Mouse (Mus musculus) embryonic facial prominence, embryonic 13.5 days (tissue): ENCODE measurements at regions not wholly inside any gene's neighbourhood (a gene's known extent, or its start where the extent isn't known, plus 50 kb on each side); places are given as distances from the start of the nearest gene placed in this dataset.

Experiments used
- ATAC-seq: fragments of 200-750 bp; cut with Nextera tagmentation; 2 replicates; pipeline ENCODE4 v1.8.0; 2017; ENCODE audit warnings: low read depth; ENCODE audit not compliant: insufficient number of reproducible peaks, insufficient read depth, low FRiP score, low TSS enrichment
- H3K27ac ChIP-seq: fragments of 300-500 bp; sonication (generic); 2 replicates; pipeline ENCODE4 v1.5.1; 2015; ENCODE audit warnings: moderate library complexity, mild to moderate bottlenecking, inconsistent platforms
- H3K27me3 ChIP-seq: fragments of 300-500 bp; sonication (generic); 2 replicates; pipeline ENCODE4 v1.6.1; 2015; ENCODE audit warnings: mild to moderate bottlenecking, inconsistent platforms
- H3K36me3 ChIP-seq: fragments of 300-500 bp; sonication (generic); 2 replicates; pipeline ENCODE4 v1.6.1; 2015; ENCODE audit warnings: mild to moderate bottlenecking, inconsistent platforms
- H3K4me1 ChIP-seq: fragments of 300-500 bp; sonication (generic); 2 replicates; pipeline ENCODE4 v1.6.1; 2015; ENCODE audit warnings: inconsistent platforms
- H3K4me2 ChIP-seq: fragments of 300-500 bp; sonication (generic); 2 replicates; pipeline ENCODE4 v1.6.1; 2015; ENCODE audit warnings: moderate library complexity, mild to moderate bottlenecking, inconsistent platforms
- H3K4me3 ChIP-seq: fragments of 300-500 bp; sonication (generic); 2 replicates; pipeline ENCODE4 v1.5.1; 2015; ENCODE audit warnings: mild to moderate bottlenecking, inconsistent platforms
- H3K9ac ChIP-seq: fragments of 300-500 bp; sonication (generic); 2 replicates; pipeline ENCODE4 v1.6.1; 2015; ENCODE audit warnings: mild to moderate bottlenecking, inconsistent platforms
- H3K9me3 ChIP-seq: fragments of 300-500 bp; sonication (generic); 2 replicates; pipeline ENCODE4 v1.6.1; 2016; ENCODE audit warnings: inconsistent platforms
- WGBS: fragments of 180-500 bp; shearing (Covaris S2); methylation state at CpG from one replicate; pipeline ENCODE4 v1.1.7; 2015; ENCODE audit warnings: mixed read lengths; 5-methylcytosine and 5-hydroxymethylcytosine counted together

- WGBS: 91% methylated on average over 2 of the region's 2 CpGs
- Histone ChIP-seq H3K27ac (no peak overlapping the region), H3K4me3 (no peak overlapping the region), H3K36me3 (no peaks in the 10 kb centered on the region), H3K4me2 (no peak overlapping the region), H3K4me1 (0 out of 2 replicates have a peak, but pooled peaks cover 13% of the 10 kb centered on the region), H3K9me3 (no peaks in the 10 kb centered on the region), H3K9ac (no peak overlapping the region), H3K27me3 (no peaks in the 10 kb centered on the region)
- no peak for ATAC-seq
Measured at GRCm38 (mm10) chr14:46553239-46553638, 162.8 kb upstream of the Bmp4 start.

- no peak overlapping the region for H3K4me2 ChIP-seq
- ATAC-seq: no peak
- peaks cover 7% of the 10 kb centered on the region; the same call in 1 of the 2 replicates for H3K9me3 ChIP-seq
- no peak overlapping the region for H3K9ac ChIP-seq
- WGBS: 40% methylated on average over 6 of the region's 6 CpGs
- no peaks in the 10 kb centered on the region for H3K27me3 ChIP-seq
- no peaks in the 10 kb centered on the region for H3K4me1 ChIP-seq
- H3K4me3 ChIP-seq: no peak overlapping the region
- no peaks in the 10 kb centered on the region for H3K36me3 ChIP-seq
- H3K27ac ChIP-seq: no peak overlapping the region
Measured at GRCm38 (mm10) chr14:46546146-46546545, 155.7 kb upstream of the Bmp4 start.

- 89% methylated on average over 6 of the region's 6 CpGs for WGBS
- Histone ChIP-seq H3K4me2 (no peak overlapping the region), H3K4me3 (no peak overlapping the region), H3K9me3 (peaks cover 4% of the 10 kb centered on the region; the same call in 1 of the 2 replicates), H3K4me1 (no peaks in the 10 kb centered on the region), H3K27me3 (no peaks in the 10 kb centered on the region), H3K36me3 (no peaks in the 10 kb centered on the region), H3K9ac (no peak overlapping the region), H3K27ac (no peak overlapping the region)
- no peak for ATAC-seq
Measured at GRCm38 (mm10) chr14:46539466-46540187, 149.2 kb upstream of the Bmp4 start.

- no peaks in the 10 kb centered on the region for H3K4me1 ChIP-seq
- H3K4me3 ChIP-seq: no peak overlapping the region
- no peak overlapping the region for H3K9ac ChIP-seq
- H3K27me3 ChIP-seq: no peaks in the 10 kb centered on the region
- WGBS: 86% methylated on average over 10 of the region's 10 CpGs
- no peaks in the 10 kb centered on the region for H3K36me3 ChIP-seq
- H3K4me2 ChIP-seq: no peak overlapping the region
- no peaks in the 10 kb centered on the region for H3K9me3 ChIP-seq
- no peak for ATAC-seq
- H3K27ac ChIP-seq: no peak overlapping the region
Measured at GRCm38 (mm10) chr14:46536002-46536762, 145.7 kb upstream of the Bmp4 start.

- Histone ChIP-seq H3K4me2 (no peak overlapping the region), H3K36me3 (no peaks in the 10 kb centered on the region), H3K9ac (no peak overlapping the region), H3K27me3 (no peaks in the 10 kb centered on the region), H3K9me3 (no peaks in the 10 kb centered on the region), H3K4me1 (0 out of 2 replicates have a peak, but pooled peaks cover 3% of the 10 kb centered on the region), H3K4me3 (no peak overlapping the region), H3K27ac (no peak overlapping the region)
- no peak for ATAC-seq
- 86% methylated on average over 1 of the region's 1 CpGs for WGBS
Measured at GRCm38 (mm10) chr14:46532697-46533096, 142.2 kb upstream of the Bmp4 start.

- no peak overlapping the region for H3K9ac ChIP-seq
- H3K4me3 ChIP-seq: no peak overlapping the region
- H3K36me3 ChIP-seq: no peaks in the 10 kb centered on the region
- no peak overlapping the region for H3K4me2 ChIP-seq
- WGBS: 78% methylated on average over 6 of the region's 6 CpGs
- H3K27me3 ChIP-seq: no peaks in the 10 kb centered on the region
- H3K9me3 ChIP-seq: no peaks in the 10 kb centered on the region
- no peak for ATAC-seq
- no peak overlapping the region for H3K27ac ChIP-seq
- H3K4me1 ChIP-seq: 0 out of 2 replicates have a peak, but pooled peaks cover 3% of the 10 kb centered on the region
Measured at GRCm38 (mm10) chr14:46530452-46530851, 140.0 kb upstream of the Bmp4 start.

- Histone ChIP-seq H3K27ac (no peak overlapping the region), H3K36me3 (no peaks in the 10 kb centered on the region), H3K27me3 (no peaks in the 10 kb centered on the region), H3K4me3 (no peak overlapping the region), H3K4me2 (no peak overlapping the region), H3K9me3 (no peaks in the 10 kb centered on the region), H3K4me1 (0 out of 2 replicates have a peak, but pooled peaks cover 3% of the 10 kb centered on the region), H3K9ac (no peak overlapping the region)
- WGBS: 69% methylated on average over 5 of the region's 5 CpGs
- ATAC-seq: no peak
Measured at GRCm38 (mm10) chr14:46529086-46529715, 138.7 kb upstream of the Bmp4 start.

- 57% methylated on average over 4 of the region's 4 CpGs for WGBS
- H3K4me3 ChIP-seq: no peak overlapping the region
Measured at GRCm38 (mm10) chr14:46517258-46517657, 126.8 kb upstream of the Bmp4 start.

GRCm38 (mm10) chr14:46516285-46516684 lies 125.8 kb upstream of the Bmp4 start:
- no peak for ATAC-seq
- H3K27me3 ChIP-seq: no peaks in the 10 kb centered on the region
- no peak overlapping the region for H3K4me3 ChIP-seq
- 84% methylated on average over 3 of the region's 3 CpGs for WGBS
- no peaks in the 10 kb centered on the region for H3K36me3 ChIP-seq
- H3K9ac ChIP-seq: no peak overlapping the region
- H3K9me3 ChIP-seq: no peaks in the 10 kb centered on the region
- no peaks in the 10 kb centered on the region for H3K4me1 ChIP-seq
- no peak overlapping the region for H3K4me2 ChIP-seq
- no peak overlapping the region for H3K27ac ChIP-seq

More at GRCm38 (mm10) chr14:46517258-46517657, 126.8 kb upstream of the Bmp4 start:
- H3K4me1 ChIP-seq: no peaks in the 10 kb centered on the region
- no peaks in the 10 kb centered on the region for H3K36me3 ChIP-seq
- H3K9ac ChIP-seq: no peak overlapping the region
- no peak overlapping the region for H3K27ac ChIP-seq
- ATAC-seq: no peak
- H3K27me3 ChIP-seq: no peaks in the 10 kb centered on the region
- no peaks in the 10 kb centered on the region for H3K9me3 ChIP-seq
- H3K4me2 ChIP-seq: no peak overlapping the region

- no peak overlapping the region for H3K4me2 ChIP-seq
- no peaks in the 10 kb centered on the region for H3K27me3 ChIP-seq
- no peak for ATAC-seq
- no peak overlapping the region for H3K27ac ChIP-seq
- H3K9ac ChIP-seq: no peak overlapping the region
- no peaks in the 10 kb centered on the region for H3K9me3 ChIP-seq
- 81% methylated on average over 4 of the region's 4 CpGs for WGBS
- no peaks in the 10 kb centered on the region for H3K36me3 ChIP-seq
- H3K4me3 ChIP-seq: no peak overlapping the region
- H3K4me1 ChIP-seq: no peaks in the 10 kb centered on the region
Measured at GRCm38 (mm10) chr14:46514262-46514932, 123.9 kb upstream of the Bmp4 start.

GRCm38 (mm10) chr14:46512118-46512517 lies 121.6 kb upstream of the Bmp4 start:
- H3K27me3 ChIP-seq: no peaks in the 10 kb centered on the region
- H3K4me3 ChIP-seq: no peak overlapping the region
- H3K4me1 ChIP-seq: no peaks in the 10 kb centered on the region
- H3K9ac ChIP-seq: no peak overlapping the region
- no peaks in the 10 kb centered on the region for H3K9me3 ChIP-seq
- no peaks in the 10 kb centered on the region for H3K36me3 ChIP-seq
- ATAC-seq: no peak
- 97% methylated on average over 1 of the region's 1 CpGs for WGBS
- no peak overlapping the region for H3K4me2 ChIP-seq
- no peak overlapping the region for H3K27ac ChIP-seq
